Mouse (Mus musculus) neural tube, embryonic 11.5 days (tissue): Measurements from ENCODE around the gene Cpsf4. TPM values are rescaled to one million over a fixed set of nuclear protein-coding genes. Genes with fewer than 3 reads are reported as not detected.
"Not testable (repeated sequence)": the region's sequence is repeated elsewhere in the genome, so short reads cannot be mapped to it uniquely, and the experiment has no call there.

Source experiments
- ATAC-seq: fragments of 200-750 bp; cut with Nextera tagmentation; 2 replicates; pipeline ENCODE4 v1.8.0; 2017; ENCODE audit warnings: moderate number of reproducible peaks, mild to moderate bottlenecking, moderate TSS enrichment, moderate library complexity; ENCODE audit not compliant: insufficient read depth, low FRiP score, low TSS enrichment
- DNase-seq: peaks from one replicate; pipeline ENCODE4 v3.0.0-alpha.2; 2015; ENCODE audit warnings: low spot score
- H3K27ac ChIP-seq: fragments of 300-500 bp; sonication (generic); 2 replicates; pipeline ENCODE4 v1.5.1; 2014; ENCODE audit warnings: low read depth, mild to moderate bottlenecking, low read length
- H3K27me3 ChIP-seq: fragments of 300-500 bp; sonication (generic); 2 replicates; pipeline ENCODE4 v1.6.1; 2014; ENCODE audit warnings: mild to moderate bottlenecking, low read length, mixed read lengths; ENCODE audit not compliant: control insufficient read depth, insufficient read depth
- H3K36me3 ChIP-seq: fragments of 300-500 bp; sonication (generic); 2 replicates; pipeline ENCODE4 v1.6.1; 2014; ENCODE audit warnings: mild to moderate bottlenecking, low read length, moderate library complexity, mixed read lengths; ENCODE audit not compliant: control insufficient read depth, insufficient read depth
- H3K4me1 ChIP-seq: fragments of 300-500 bp; sonication (generic); 2 replicates; pipeline ENCODE4 v1.6.1; 2014; ENCODE audit warnings: low read length, mixed read lengths; ENCODE audit not compliant: control insufficient read depth, insufficient read depth
- H3K4me2 ChIP-seq: fragments of 300-500 bp; sonication (generic); 2 replicates; pipeline ENCODE4 v1.6.1; 2014; ENCODE audit warnings: low read depth, mild to moderate bottlenecking, moderate library complexity
- H3K4me3 ChIP-seq: fragments of 300-500 bp; sonication (generic); 2 replicates; pipeline ENCODE4 v1.5.1; 2014; ENCODE audit warnings: low read depth, low read length
- H3K9ac ChIP-seq: fragments of 300-500 bp; sonication (generic); 2 replicates; pipeline ENCODE4 v1.6.1; 2014; ENCODE audit warnings: mild to moderate bottlenecking, low read length
- H3K9me3 ChIP-seq: fragments of 300-500 bp; sonication (generic); 2 replicates; pipeline ENCODE4 v1.6.1; 2016; ENCODE audit warnings: low read length; ENCODE audit not compliant: control insufficient read depth
- WGBS: fragments of 180-500 bp; shearing (Covaris S2); extraction: QIAGEN DNeasy Blood & Tissue Kit; methylation state at CpG from one replicate; pipeline ENCODE4 v1.1.7; 2014; 5-methylcytosine and 5-hydroxymethylcytosine counted together
- polyA plus RNA-seq: library from polyadenylated mRNA; unstranded; fragments of >200 nt; fragmentation: Nextera tagmentation; extraction: Ambion mirVana; gene quantifications from 2 replicates; pipeline ENCODE4 v1.2.1, GENCODE M21; 2014

The Cpsf4 gene
- polyA plus RNA-seq, 1 experiment from 2014 or later: 41.1 TPM

DNA sequence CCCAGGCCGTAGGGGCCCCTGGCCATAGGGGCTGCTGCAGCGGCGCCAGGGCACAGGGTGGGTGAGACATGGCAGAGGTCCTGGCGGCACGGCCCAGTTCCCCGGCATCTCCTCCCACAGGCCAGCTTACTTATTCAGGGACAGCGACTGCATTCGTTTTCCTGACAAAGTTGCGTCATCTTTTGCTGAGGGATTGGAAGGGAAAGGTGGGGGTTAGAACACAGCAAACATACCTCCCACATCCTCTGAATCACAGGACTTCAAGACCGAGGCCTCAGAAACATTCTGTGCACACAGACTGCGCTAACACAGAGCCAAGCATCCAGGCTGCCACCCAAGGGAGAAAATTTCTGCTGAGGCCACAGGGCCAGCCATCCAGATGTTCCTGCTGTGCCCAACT lies 36.8 kb upstream of the Cpsf4 start:
- no peak for ATAC-seq
- Histone ChIP-seq H3K27me3 (no peaks in the 10 kb centered on the region), H3K4me1 (no peaks in the 10 kb centered on the region), H3K4me2 (no peak overlapping the region), H3K27ac (no peak overlapping the region), H3K36me3 (peaks cover 44% of the 10 kb centered on the region), H3K9ac (no peak overlapping the region), H3K4me3 (no peak overlapping the region), H3K9me3 (no peaks in the 10 kb centered on the region)
- DNase-seq: no peak
- 90% methylated on average over 11 of the region's 11 CpGs for WGBS

GRCm38 (mm10) chr5:145130995-145131394 lies 36.0 kb upstream of the Cpsf4 start:
- Histone ChIP-seq H3K27ac (no peak overlapping the region), H3K4me1 (no peaks in the 10 kb centered on the region), H3K9ac (no peak overlapping the region), H3K36me3 (peaks cover 46% of the 10 kb centered on the region), H3K4me3 (no peak overlapping the region), H3K27me3 (no peaks in the 10 kb centered on the region), H3K4me2 (no peak overlapping the region), H3K9me3 (no peaks in the 10 kb centered on the region)
- WGBS: 93% methylated on average over 3 of the region's 3 CpGs
- no peak for ATAC-seq
- DNase-seq: no peak

GRCm38 (mm10) chr5:145133275-145133674 lies 33.7 kb upstream of the Cpsf4 start:
- 91% methylated on average over 6 of the region's 6 CpGs for WGBS
- not testable (repeated sequence) for H3K27me3 ChIP-seq, ATAC-seq, H3K4me2 ChIP-seq, H3K9ac ChIP-seq, H3K9me3 ChIP-seq, H3K4me3 ChIP-seq, H3K4me1 ChIP-seq, DNase-seq, H3K27ac ChIP-seq
- peaks cover 46% of the 10 kb centered on the region for H3K36me3 ChIP-seq

DNA sequence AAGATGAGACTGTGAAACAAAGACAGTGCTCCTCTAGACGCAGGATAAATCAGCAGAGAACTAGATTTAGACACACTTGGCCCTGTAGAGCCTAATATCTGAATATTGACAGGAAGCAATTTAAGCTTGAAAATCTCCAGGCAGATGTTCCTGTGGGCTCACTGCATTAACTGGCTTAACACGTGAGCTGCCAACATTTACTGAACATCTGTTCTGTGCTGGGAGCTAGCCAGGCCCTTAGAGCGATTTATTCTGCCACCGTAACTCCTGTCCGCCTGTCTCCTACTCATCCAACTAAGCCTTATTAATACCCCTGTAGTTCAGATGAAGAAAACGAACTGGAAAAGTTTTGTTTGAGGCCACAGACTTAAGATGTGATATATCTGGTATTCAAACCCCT lies 28.2 kb upstream of the Cpsf4 start:
- 26% methylated on average over 6 of the region's 6 CpGs for WGBS
- Histone ChIP-seq H3K36me3 (peaks cover 22% of the 10 kb centered on the region), H3K9ac (peak overlapping the region; percentile 64), H3K9me3 (no peaks in the 10 kb centered on the region), H3K27me3 (no peaks in the 10 kb centered on the region), H3K4me2 (peak overlapping the region; percentile 74), H3K27ac (no peak overlapping the region), H3K4me1 (peaks cover 12% of the 10 kb centered on the region), H3K4me3 (peak overlapping the region; percentile 55)
- ATAC-seq (no peak), DNase-seq (no peak)

DNA sequence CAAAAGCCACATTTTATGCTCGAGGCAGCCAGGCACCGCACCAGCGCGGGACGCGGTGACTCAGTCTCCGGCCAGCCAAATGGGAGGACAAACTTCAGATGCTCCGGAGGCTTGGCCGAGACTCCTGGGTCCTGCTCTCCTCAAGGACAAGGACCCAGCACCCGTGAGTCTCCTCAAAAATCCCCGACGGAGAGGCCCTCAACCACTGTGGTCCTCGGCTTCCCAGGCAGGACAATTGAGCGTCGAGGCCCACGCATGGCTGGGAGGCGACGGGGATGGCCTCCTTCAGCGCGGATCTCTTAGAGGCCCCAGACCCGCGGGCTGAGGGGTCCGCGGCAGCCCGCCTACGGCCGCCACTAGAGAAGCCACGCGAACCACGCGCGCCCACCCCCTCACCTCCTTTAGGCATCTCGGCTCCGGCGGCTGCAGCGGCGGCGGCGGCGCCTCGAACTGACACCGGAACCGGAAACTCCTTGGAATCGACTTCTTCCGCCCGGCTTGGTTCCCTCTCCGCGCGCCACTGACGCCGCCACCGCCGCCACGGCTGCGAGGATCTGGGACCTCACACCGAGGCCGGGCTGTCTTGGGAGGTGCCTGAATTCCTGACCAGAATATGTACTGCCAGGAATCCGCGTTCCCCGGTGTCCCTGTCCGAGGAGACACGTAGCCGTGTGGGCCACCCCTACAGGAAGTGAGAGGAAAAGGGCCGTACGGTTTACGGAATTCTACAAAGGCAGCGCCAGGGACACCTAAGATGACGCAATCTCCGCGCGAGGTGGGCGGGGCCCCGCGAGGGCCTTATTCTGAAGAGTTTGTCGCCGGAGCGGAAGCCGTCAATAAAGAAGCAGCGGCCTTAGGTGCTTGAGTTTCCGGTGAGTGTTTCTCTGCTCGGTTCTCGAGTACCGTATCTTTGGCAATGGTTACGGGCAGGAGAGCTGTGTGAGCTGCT lies 27.2 kb upstream of the Cpsf4 start, which contains the start of the genes Pdap1 and Bud31:
TSS of gene Pdap1 (minus strand) at position 668 of the 949 bp plus-strand sequence.
TSS of gene Bud31 (plus strand) at position 792 of the 949 bp plus-strand sequence.
- under 1% methylated on average over 82 of the region's 84 CpGs for WGBS
- peak within 1 kb of the TSS; percentile 82 for H3K27ac ChIP-seq
- H3K9ac ChIP-seq: peak within 1 kb of the TSS; percentile 64
- no peaks in the 10 kb centered on the region for H3K9me3 ChIP-seq
- peak within 1 kb of the TSS; percentile 55 for H3K4me3 ChIP-seq
- H3K36me3 ChIP-seq: peaks cover 16% of the 10 kb centered on the region
- peak; percentile 94 for ATAC-seq
- peak within 1 kb of the TSS; percentile 74 for H3K4me2 ChIP-seq
- H3K27me3 ChIP-seq: no peaks in the 10 kb centered on the region
- DNase-seq: peak; percentile 94
- peaks cover 12% of the 10 kb centered on the region for H3K4me1 ChIP-seq

DNA sequence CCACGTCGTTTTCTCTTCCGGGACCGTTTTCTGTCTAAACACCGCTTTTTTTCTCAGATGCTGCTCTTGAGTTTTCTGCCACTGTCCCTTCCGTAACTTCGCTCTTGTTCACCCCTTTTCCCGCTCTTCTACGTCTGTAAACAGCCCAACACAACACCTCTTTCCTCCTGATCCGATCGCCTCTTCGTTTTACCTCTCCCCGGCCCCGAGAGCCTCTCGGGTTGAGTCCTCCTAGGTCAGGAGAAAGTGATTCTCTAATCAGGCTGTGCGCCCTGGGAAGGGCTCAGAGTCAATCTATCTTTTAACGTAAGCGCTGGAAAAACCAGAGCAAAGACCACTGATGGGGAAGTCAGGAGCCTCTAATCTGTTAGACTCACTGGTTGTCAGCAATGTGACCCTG lies 26.4 kb upstream of the Cpsf4 start:
- Histone ChIP-seq H3K9me3 (no peaks in the 10 kb centered on the region), H3K27ac (peak overlapping the region; percentile 82), H3K27me3 (no peaks in the 10 kb centered on the region), H3K4me1 (peaks cover 12% of the 10 kb centered on the region), H3K4me2 (peak overlapping the region; percentile 74), H3K9ac (peak overlapping the region; percentile 64), H3K36me3 (peaks cover 13% of the 10 kb centered on the region), H3K4me3 (peak overlapping the region; percentile 55)
- WGBS: 1% methylated on average over 18 of the region's 18 CpGs
- no peak for DNase-seq
- no peak for ATAC-seq

- Histone ChIP-seq H3K27me3 (no peaks in the 10 kb centered on the region), H3K4me1 (no peaks in the 10 kb centered on the region), H3K4me3 (no peak overlapping the region), H3K9me3 (no peaks in the 10 kb centered on the region), H3K27ac (no peak overlapping the region), H3K9ac (no peak overlapping the region), H3K4me2 (no peak overlapping the region), H3K36me3 (peaks cover 30% of the 10 kb centered on the region)
- ATAC-seq (no peak), DNase-seq (no peak)
- WGBS: 94% methylated on average over 5 of the region's 5 CpGs
Observed at GRCm38 (mm10) chr5:145147748-145148147, 19.3 kb upstream of the Cpsf4 start.

GRCm38 (mm10) chr5:145149294-145149693 lies 17.7 kb upstream of the Cpsf4 start:
- no peaks in the 10 kb centered on the region for H3K9me3 ChIP-seq
- ATAC-seq: no peak
- H3K4me3 ChIP-seq: no peak overlapping the region
- no peak overlapping the region for H3K27ac ChIP-seq
- no peaks in the 10 kb centered on the region for H3K27me3 ChIP-seq
- no peak overlapping the region for H3K4me2 ChIP-seq
- H3K36me3 ChIP-seq: peaks cover 30% of the 10 kb centered on the region
- WGBS: 88% methylated on average over 6 of the region's 6 CpGs
- H3K9ac ChIP-seq: no peak overlapping the region
- no peak for DNase-seq
- no peaks in the 10 kb centered on the region for H3K4me1 ChIP-seq

DNA sequence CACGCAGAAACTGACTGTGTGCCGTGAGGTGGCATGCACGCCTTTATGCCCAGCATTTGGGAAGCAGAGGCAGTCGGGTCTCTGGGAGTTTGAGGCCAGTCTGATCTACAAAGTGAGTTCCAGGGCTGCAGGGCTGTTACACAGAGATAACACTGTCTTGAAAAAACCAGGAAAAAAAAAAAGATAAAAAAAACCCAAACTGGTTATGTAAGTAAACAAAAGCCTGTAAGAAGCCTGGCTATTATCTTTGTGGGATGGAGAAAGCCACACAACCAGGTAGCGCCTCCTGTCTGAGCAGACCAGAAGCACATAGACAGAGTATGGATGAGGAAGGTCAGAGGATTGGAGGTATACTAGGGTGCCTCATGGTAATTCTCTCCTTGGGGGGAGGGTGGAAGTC lies 14.3 kb upstream of the Cpsf4 start:
- H3K4me1 ChIP-seq: no peaks in the 10 kb centered on the region
- 97% methylated on average over 5 of the region's 5 CpGs for WGBS
- no peak overlapping the region for H3K4me2 ChIP-seq
- no peak for ATAC-seq
- no peak overlapping the region for H3K9ac ChIP-seq
- no peak overlapping the region for H3K27ac ChIP-seq
- no peak overlapping the region for H3K4me3 ChIP-seq
- H3K9me3 ChIP-seq: no peaks in the 10 kb centered on the region
- H3K27me3 ChIP-seq: no peaks in the 10 kb centered on the region
- H3K36me3 ChIP-seq: peaks cover 28% of the 10 kb centered on the region
- DNase-seq: no peak
